Mouse (Mus musculus) midbrain, postnatal 0 days (tissue): ENCODE data around the gene Rps3a1. TPM values are rescaled to one million over a fixed set of nuclear protein-coding genes. Genes with fewer than 3 reads are reported as not detected.

Source experiments
- ATAC-seq: fragments of 200-750 bp; cut with Nextera tagmentation; 2 replicates; pipeline ENCODE4 v1.8.0; 2017; ENCODE audit warnings: moderate number of reproducible peaks, mild to moderate bottlenecking, moderate TSS enrichment, moderate library complexity; ENCODE audit not compliant: low FRiP score
- DNase-seq: peaks from one replicate; pipeline ENCODE4 v3.0.0-alpha.2; 2015; ENCODE audit warnings: low spot score
- H3K27ac ChIP-seq: fragments of 300-500 bp; sonication (generic); 2 replicates; pipeline ENCODE4 v1.5.1; 2014; ENCODE audit warnings: low read depth, mild to moderate bottlenecking, low read length, mixed read lengths
- H3K27me3 ChIP-seq: fragments of 300-500 bp; sonication (generic); 2 replicates; pipeline ENCODE4 v1.6.1; 2014; ENCODE audit warnings: low read length, control low read depth, mixed read lengths; ENCODE audit not compliant: insufficient read depth
- H3K36me3 ChIP-seq: fragments of 300-500 bp; sonication (generic); 2 replicates; pipeline ENCODE4 v1.6.1; 2014; ENCODE audit warnings: low read length, control low read depth, mixed read lengths; ENCODE audit not compliant: insufficient read depth
- H3K4me1 ChIP-seq: fragments of 300-500 bp; sonication (generic); 2 replicates; pipeline ENCODE4 v1.6.1; 2014; ENCODE audit warnings: mild to moderate bottlenecking, control low read depth, antibody characterized with exemption, low read length, mixed read lengths; ENCODE audit not compliant: insufficient read depth
- H3K4me2 ChIP-seq: fragments of 300-500 bp; sonication (generic); 2 replicates; pipeline ENCODE4 v1.6.1; 2014; ENCODE audit warnings: low read depth, mild to moderate bottlenecking, low read length, mixed read lengths; ENCODE audit not compliant: poor library complexity, severe bottlenecking
- H3K4me3 ChIP-seq: fragments of 300-500 bp; sonication (generic); 2 replicates; pipeline ENCODE4 v1.5.1; 2014; ENCODE audit warnings: low read depth, mild to moderate bottlenecking, low read length, moderate library complexity
- H3K9ac ChIP-seq: fragments of 300-500 bp; sonication (generic); replicated peaks from 2 replicates; pipeline ENCODE4 v1.6.1; 2014; ENCODE audit warnings: mild to moderate bottlenecking, low read length, moderate library complexity, mixed read lengths; ENCODE audit not compliant: poor library complexity, severe bottlenecking
- H3K9me3 ChIP-seq: fragments of 300-500 bp; sonication (generic); 2 replicates; pipeline ENCODE4 v1.6.1; 2016; ENCODE audit warnings: low read length, control low read depth
- CTCF ChIP-seq: IDR thresholded peaks from 2 replicates; pipeline ENCODE4 v1.5.1; 2016; ENCODE audit warnings: antibody characterized with exemption, mild to moderate bottlenecking
- WGBS: fragments of 180-500 bp; shearing (Covaris S2); extraction: QIAGEN DNeasy Blood & Tissue Kit; methylation state at CpG from one replicate; pipeline ENCODE4 v1.1.7; 2014; 5-methylcytosine and 5-hydroxymethylcytosine counted together
- polyA plus RNA-seq: library from polyadenylated mRNA; unstranded; fragments of >200 nt; fragmentation: Nextera tagmentation; extraction: Ambion mirVana; gene quantifications from 2 replicates; pipeline ENCODE4 v1.2.1, GENCODE M21; 2015
- total RNA-seq: library from RNA; depleted of rRNA; stranded (reverse); fragments of >200 nt; gene quantifications from 2 replicates; pipeline ENCODE4 v1.2.3, GENCODE M21; 2014; rRNA removed

Rps3a1 gene
- total and polyA plus RNA-seq, 2 experiments from 2014 or later: 418 to 566 TPM

- H3K36me3 ChIP-seq: no peaks in the 10 kb centered on the region
- no peak for ATAC-seq
Measured at GRCm38 (mm10) chr3:86103449-86104291, 38.8 kb downstream of the Rps3a1 start.

GRCm38 (mm10) chr3:86101956-86102355, 40.5 kb downstream of the Rps3a1 start:
- no peak for ATAC-seq

More at GRCm38 (mm10) chr3:86103449-86104291, 38.8 kb downstream of the Rps3a1 start:
- H3K27ac ChIP-seq: no peak overlapping the region
- H3K27me3 ChIP-seq: no peaks in the 10 kb centered on the region
- peak; percentile 56 for TF ChIP-seq CTCF
- H3K4me1 ChIP-seq: no peaks in the 10 kb centered on the region
- no peak overlapping the region for H3K9ac ChIP-seq
- WGBS: 81% methylated on average over 18 of the region's 18 CpGs
- H3K9me3 ChIP-seq: no peaks in the 10 kb centered on the region
- no peak overlapping the region for H3K4me3 ChIP-seq
- peak; percentile 54 for DNase-seq
- no peak overlapping the region for H3K4me2 ChIP-seq

GRCm38 (mm10) chr3:86093907-86094306, 48.6 kb downstream of the Rps3a1 start:
- Histone ChIP-seq H3K27me3 (no peaks in the 10 kb centered on the region), H3K4me3 (no peak overlapping the region), H3K4me1 (0 out of 2 replicates have a peak, but pooled peaks cover 4% of the 10 kb centered on the region), H3K9ac (no peak overlapping the region), H3K36me3 (no peaks in the 10 kb centered on the region; the same call in 1 of the 2 replicates), H3K27ac (peak overlapping the region; percentile 51; the same call in 1 of the 2 replicates), H3K9me3 (no peaks in the 10 kb centered on the region), H3K4me2 (no peak overlapping the region)
- ATAC-seq (no peak), DNase-seq (no peak)
- TF ChIP-seq CTCF: no peak
- WGBS: 53% methylated on average over 5 of the region's 5 CpGs

More at GRCm38 (mm10) chr3:86101956-86102355, 40.5 kb downstream of the Rps3a1 start:
- H3K4me2 ChIP-seq: no peak overlapping the region
- TF ChIP-seq CTCF: no peak
- no peak overlapping the region for H3K9ac ChIP-seq
- WGBS: 78% methylated on average over 6 of the region's 6 CpGs
- H3K4me1 ChIP-seq: no peaks in the 10 kb centered on the region
- no peaks in the 10 kb centered on the region for H3K9me3 ChIP-seq
- DNase-seq: no peak
- no peaks in the 10 kb centered on the region for H3K27me3 ChIP-seq
- H3K4me3 ChIP-seq: no peak overlapping the region
- no peak overlapping the region for H3K27ac ChIP-seq
- H3K36me3 ChIP-seq: no peaks in the 10 kb centered on the region

GRCm38 (mm10) chr3:86093213-86093845, 49.2 kb downstream of the Rps3a1 start:
- no peak overlapping the region for H3K4me3 ChIP-seq
- H3K9me3 ChIP-seq: no peaks in the 10 kb centered on the region
- H3K36me3 ChIP-seq: no peaks in the 10 kb centered on the region; the same call in 1 of the 2 replicates
- no peak overlapping the region for H3K9ac ChIP-seq
- WGBS: 21% methylated on average over 6 of the region's 6 CpGs
- DNase-seq: peak; percentile 44
- H3K27me3 ChIP-seq: no peaks in the 10 kb centered on the region
- H3K27ac ChIP-seq: peak overlapping the region; percentile 60
- H3K4me1 ChIP-seq: 0 out of 2 replicates have a peak, but pooled peaks cover 4% of the 10 kb centered on the region
- ATAC-seq: peak; percentile 54; the same call in 1 of the 2 replicates
- no peak overlapping the region for H3K4me2 ChIP-seq
- no peak for TF ChIP-seq CTCF

Other genes starting within 250 kb of the Rps3a1 start
- gene Sh3d19, start 171.6 kb downstream of the Rps3a1 start, total RNA-seq: 25.1 and 32.0 TPM in 2 replicates
- 13.5 and 13.8 TPM in 2 replicates for gene Sh3d19, start 171.6 kb downstream of the Rps3a1 start, polyA plus RNA-seq
- not detected in 2 replicates for gene Prss48, start 140.2 kb downstream of the Rps3a1 start, total RNA-seq
- gene Prss48, start 140.2 kb downstream of the Rps3a1 start, polyA plus RNA-seq: not detected in 2 replicates
- gene Lrba, start 82.0 kb upstream of the Rps3a1 start, total RNA-seq: 24.3 and 28.0 TPM in 2 replicates
- 3.0 and 3.1 TPM in 2 replicates for gene Lrba, start 82.0 kb upstream of the Rps3a1 start, polyA plus RNA-seq